Mouse (Mus musculus): ENCODE measurements around the gene Ube2e3. TPM values are rescaled to one million over a fixed set of nuclear protein-coding genes. Genes with fewer than 3 reads are reported as not detected.

The Ube2e3 gene
- polyA plus RNA-seq, 1 experiment from 2014 or later = 111 TPM

DNA sequence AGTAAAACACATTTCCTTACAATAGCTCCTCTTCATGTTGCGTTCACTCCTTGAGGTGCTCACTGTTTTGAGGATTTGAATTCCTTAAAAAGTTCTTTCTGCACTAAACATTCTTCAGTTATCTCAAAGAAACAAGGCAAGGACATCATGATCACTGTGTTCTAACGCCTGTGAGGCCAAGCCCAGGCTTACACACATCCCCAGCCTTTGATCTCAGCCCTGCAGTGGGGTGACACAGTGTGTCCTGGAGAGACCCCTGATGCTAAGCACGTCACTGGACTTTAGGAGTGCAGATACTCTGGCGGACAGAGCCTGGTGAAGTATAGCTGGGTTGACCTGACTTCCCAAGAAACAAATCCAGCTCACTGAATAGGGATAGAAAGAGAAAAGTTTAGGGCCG, 3.1 kb upstream of the Ube2e3 start:
- Histone ChIP-seq H3K4me2 (no peak overlapping the region), H3K4me1 (replicated peaks) (peaks cover 5% of the 10 kb centered on the region; the same call in 1 of the 2 replicates), H3K9ac (no peak overlapping the region), H3K27me3 (no peaks in the 10 kb centered on the region), H3K9me3 (replicated peaks) (no peaks in the 10 kb centered on the region), H3K4me3 (no peak overlapping the region), H3K36me3 (no peaks in the 10 kb centered on the region), H3K27ac (no peak overlapping the region)
- ATAC-seq (replicated peaks; ENCODE audit: insufficient number of reproducible peaks, insufficient read depth, low FRiP score, low read depth) = no peak
- 57% methylated on average over 5 of the region's 5 CpGs for WGBS

DNA sequence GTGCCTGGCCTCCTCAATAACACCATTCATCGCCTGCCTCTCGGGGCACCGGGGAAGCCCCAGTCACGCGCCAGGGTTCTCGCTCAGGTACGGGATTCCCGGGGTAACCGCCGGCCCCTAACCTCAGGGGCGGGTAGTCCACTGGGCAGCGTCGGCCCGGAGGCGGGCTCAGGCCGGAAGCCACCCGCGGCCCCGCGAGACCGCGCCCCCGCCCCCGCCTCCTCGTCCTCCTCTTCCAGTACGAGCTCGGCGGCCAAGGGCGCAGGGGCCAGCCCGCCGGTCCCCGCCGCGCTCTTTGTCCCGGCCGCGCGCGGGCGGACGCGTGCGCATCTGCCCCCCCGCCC, 559 bp downstream of the Ube2e3 start:
- H3K4me1 ChIP-seq (replicated peaks) = peaks cover 23% of the 10 kb centered on the region
- no peaks in the 10 kb centered on the region for H3K9me3 ChIP-seq (replicated peaks)
- peak overlapping the region; percentile 87 for H3K4me3 ChIP-seq
- peak overlapping the region; percentile 98 for H3K9ac ChIP-seq
- peak overlapping the region; percentile 98 for H3K27ac ChIP-seq
- peak; percentile 85 for ATAC-seq (replicated peaks; ENCODE audit: insufficient number of reproducible peaks, insufficient read depth, low FRiP score, low read depth)
- H3K36me3 ChIP-seq = no peaks in the 10 kb centered on the region
- 0% methylated on average over 32 of the region's 44 CpGs for WGBS
- peak overlapping the region; percentile 78 for H3K4me2 ChIP-seq
- H3K27me3 ChIP-seq = no peaks in the 10 kb centered on the region

DNA sequence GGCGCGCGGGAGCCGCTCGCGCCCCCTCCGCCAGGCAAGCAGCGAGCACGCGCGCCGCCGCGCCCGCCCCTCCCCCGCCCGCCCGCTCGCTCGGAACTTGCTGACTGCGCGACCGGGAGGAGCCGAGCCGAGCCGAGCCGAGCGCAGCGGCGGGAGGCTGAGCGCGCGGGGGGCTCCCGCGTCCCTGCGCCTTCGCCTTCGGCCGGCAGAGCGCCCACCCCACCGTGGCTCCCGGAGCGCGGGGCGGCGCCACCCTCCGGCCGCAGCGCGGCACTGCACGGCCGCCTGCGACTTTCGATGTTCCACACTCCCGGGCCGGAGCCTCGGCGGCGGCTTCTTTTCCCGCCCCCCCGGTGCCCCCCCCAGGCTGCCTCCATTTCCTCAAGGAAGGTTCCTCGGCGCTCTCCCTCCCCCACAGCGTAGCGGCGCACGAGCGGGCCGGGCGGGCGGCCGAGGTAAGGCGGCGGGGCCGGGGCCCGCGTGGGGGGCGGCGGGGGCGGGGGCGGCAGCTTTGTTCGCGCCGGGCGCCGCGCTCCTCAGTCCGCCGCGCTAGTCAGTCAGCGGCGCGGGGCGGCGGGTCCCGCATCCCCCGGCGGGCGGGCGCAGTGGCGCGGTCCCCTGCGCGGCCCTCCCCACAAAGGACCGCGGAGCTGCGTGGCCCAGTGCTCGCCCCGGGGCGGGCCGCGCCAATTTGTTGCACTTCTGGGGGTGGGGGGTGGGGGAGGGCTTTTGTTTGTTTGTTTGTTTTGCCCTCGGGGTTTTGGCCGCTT, 1.2 kb downstream of the Ube2e3 start:
- under 1% methylated on average over 62 of the region's 114 CpGs for WGBS
- H3K27me3 ChIP-seq = no peaks in the 10 kb centered on the region
- H3K36me3 ChIP-seq = no peaks in the 10 kb centered on the region
- H3K4me1 ChIP-seq (replicated peaks) = peaks cover 26% of the 10 kb centered on the region
- H3K4me3 ChIP-seq = peak overlapping the region; percentile 87
- peak overlapping the region; percentile 78 for H3K4me2 ChIP-seq
- peak overlapping the region; percentile 98 for H3K9ac ChIP-seq
- H3K9me3 ChIP-seq (replicated peaks) = no peaks in the 10 kb centered on the region
- peak overlapping the region; percentile 98 for H3K27ac ChIP-seq
- peak; percentile 93 for ATAC-seq (replicated peaks; ENCODE audit: insufficient number of reproducible peaks, insufficient read depth, low FRiP score, low read depth)

DNA sequence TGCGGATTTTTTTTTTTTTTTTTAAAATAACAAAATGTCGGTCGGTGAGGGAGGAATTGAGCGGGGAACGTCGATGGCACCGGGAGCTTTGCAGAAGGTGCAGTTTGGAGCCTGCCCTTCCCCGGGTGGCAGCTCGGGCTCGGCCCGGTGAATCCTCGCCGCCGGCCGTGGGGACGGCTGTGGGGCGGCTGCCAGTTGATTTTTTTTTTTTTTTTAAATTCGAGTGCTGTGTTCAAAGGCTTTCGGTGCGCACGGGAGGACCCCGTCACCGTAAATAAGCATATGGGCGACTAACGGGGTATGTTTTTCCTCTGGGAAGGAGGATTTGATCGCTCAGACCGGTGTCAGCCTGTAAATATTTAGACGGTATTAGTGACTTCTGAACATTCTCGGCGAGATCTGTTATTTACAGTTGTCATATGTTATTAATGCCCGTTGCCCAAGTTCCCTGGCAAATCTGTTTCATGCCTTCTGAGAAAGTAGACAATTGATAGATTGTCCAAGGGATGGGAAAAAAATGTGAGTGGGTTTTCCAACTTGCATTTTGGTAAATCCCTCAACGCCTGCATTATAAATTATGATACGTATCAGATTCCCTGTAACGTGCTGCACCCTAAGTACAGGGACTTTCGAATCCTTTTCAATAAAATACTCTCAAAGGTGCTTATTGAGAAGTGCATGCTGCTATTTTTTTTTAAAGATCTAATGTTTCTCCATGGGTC, 2.0 kb downstream of the Ube2e3 start:
- Histone ChIP-seq H3K4me2 (peak overlapping the region; percentile 78), H3K27ac (peak overlapping the region; percentile 98), H3K9me3 (replicated peaks) (no peaks in the 10 kb centered on the region), H3K27me3 (no peaks in the 10 kb centered on the region), H3K4me3 (peak overlapping the region; percentile 87), H3K9ac (peak overlapping the region; percentile 98), H3K36me3 (no peaks in the 10 kb centered on the region), H3K4me1 (replicated peaks) (peaks cover 30% of the 10 kb centered on the region)
- no peak for ATAC-seq (replicated peaks; ENCODE audit: insufficient number of reproducible peaks, insufficient read depth, low FRiP score, low read depth)
- 2% methylated on average over 34 of the region's 35 CpGs for WGBS

DNA sequence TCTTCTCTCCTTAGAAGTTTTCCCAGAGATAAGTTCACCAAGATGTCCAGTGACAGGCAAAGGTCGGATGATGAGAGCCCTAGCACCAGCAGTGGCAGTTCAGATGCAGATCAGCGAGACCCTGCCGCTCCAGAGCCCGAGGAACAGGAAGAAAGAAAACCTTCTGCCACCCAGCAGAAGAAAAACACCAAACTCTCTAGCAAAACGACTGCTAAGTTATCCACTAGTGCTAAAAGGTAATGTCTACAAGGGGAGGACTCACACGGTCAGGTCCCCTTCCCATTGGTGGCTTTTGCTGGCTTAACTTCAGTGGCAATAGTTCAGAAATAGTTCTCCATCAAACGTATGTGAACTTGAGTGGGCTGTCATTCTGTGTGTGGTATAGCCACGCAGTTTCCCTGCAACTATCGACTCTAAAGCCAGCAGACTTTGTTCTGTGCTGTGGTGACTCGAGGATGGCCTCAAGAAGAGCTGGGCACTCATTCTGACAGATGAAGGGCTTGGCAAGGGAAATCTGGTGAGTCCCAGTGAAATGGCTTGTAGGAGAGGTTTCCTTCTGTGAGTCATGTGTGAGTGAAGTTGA, 2.6 kb downstream of the Ube2e3 start:
- ATAC-seq (replicated peaks; ENCODE audit: insufficient number of reproducible peaks, insufficient read depth, low FRiP score, low read depth) = no peak
- 4% methylated on average over 10 of the region's 10 CpGs for WGBS

DNA sequence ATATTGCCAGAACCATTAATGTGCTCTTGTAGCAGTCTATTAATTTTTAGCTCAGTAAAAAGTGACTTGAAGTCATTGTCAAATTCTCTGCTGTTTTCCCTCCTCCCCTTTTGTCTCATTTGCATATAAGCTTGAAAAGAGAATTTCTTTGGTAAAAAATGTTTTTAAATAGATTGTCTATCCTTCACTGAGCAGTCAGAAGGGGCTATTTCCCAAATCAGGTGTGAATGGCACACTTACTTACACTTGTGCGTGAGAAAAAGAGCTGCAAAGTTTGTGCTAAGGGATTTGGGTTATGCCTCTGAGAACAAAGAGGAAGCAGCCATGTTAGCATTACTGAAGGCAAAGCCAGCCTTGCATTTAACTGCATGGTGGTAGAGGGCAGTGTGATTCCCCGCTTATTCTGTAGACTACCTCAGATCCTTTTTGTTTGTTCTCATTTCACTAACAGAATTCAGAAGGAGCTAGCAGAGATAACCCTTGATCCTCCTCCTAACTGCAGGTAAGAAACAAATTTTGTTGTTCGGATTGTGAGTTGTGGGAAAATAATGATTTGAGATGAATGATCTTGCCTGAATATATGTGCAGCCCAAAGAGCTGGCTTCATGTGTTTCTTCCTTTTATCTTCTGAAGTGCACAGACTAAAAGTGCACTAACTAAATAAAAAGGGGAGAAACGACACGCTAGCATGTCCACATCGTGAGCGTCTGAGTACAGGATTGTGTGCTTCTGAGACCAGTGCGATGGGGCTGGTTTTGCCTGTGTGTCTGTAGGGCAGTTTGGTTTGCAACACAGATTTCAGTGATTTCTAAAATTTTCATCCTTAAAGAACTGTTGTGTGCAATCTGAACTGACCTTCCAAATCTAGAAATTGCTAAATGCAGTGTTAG, 4.3 kb downstream of the Ube2e3 start:
- Histone ChIP-seq H3K4me1 (replicated peaks) (peaks cover 45% of the 10 kb centered on the region), H3K27me3 (no peaks in the 10 kb centered on the region), H3K27ac (peak overlapping the region; percentile 82), H3K9me3 (replicated peaks) (no peaks in the 10 kb centered on the region), H3K36me3 (no peaks in the 10 kb centered on the region), H3K4me3 (peak overlapping the region; percentile 87), H3K4me2 (peak overlapping the region; percentile 78), H3K9ac (peak overlapping the region; percentile 98)
- WGBS = 30% methylated on average over 8 of the region's 8 CpGs
- no peak for ATAC-seq (replicated peaks; ENCODE audit: insufficient number of reproducible peaks, insufficient read depth, low FRiP score, low read depth)

More for the DNA sequence above, 2.6 kb downstream of the Ube2e3 start:
- Histone ChIP-seq H3K4me1 (replicated peaks) (peaks cover 35% of the 10 kb centered on the region), H3K4me3 (peak overlapping the region; percentile 87), H3K36me3 (no peaks in the 10 kb centered on the region), H3K9ac (peak overlapping the region; percentile 98), H3K4me2 (peak overlapping the region; percentile 78), H3K27ac (peak overlapping the region; percentile 98), H3K9me3 (replicated peaks) (no peaks in the 10 kb centered on the region), H3K27me3 (no peaks in the 10 kb centered on the region)

DNA sequence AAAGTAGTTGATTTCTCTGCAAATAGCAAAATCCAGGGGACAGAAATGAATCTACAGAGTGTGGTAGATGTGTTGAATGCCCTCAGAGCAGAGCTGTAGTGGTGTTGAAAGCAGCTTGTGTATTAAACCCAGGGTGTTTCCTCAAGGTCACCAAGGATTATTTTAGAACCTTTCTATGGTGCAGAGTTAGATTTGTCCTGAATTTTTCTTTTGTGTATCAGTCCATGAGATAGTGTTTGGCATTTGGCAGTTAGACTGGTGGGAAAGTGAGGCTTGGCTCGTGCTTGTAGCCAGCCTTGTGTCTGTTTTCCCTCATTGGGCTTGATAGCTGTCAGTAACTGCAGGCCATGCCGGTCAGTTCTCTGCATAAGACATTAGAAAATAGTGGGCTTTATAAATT, 6.0 kb downstream of the Ube2e3 start:
- Histone ChIP-seq H3K4me3 (no peak overlapping the region), H3K4me1 (replicated peaks) (peaks cover 51% of the 10 kb centered on the region), H3K27ac (peak overlapping the region; percentile 76)

DNA sequence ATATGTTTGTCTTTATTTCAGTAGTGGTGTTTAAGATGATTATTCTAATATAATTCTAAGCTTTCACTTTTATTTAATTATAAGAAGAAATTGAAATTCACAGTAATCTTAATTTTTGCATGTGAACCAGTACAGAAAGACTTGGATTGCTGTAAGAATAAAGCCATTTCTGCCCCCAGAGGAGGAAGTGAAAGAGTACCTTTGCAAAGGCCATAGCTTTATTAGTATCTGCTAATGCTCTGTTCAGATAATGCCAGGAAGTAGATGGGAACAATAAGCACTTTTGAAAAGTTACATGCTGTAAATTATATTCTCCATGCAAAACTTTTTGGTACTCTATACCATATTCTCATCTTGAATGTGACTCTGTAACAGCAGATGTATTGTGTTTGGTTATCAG, 8.1 kb downstream of the Ube2e3 start:
- Histone ChIP-seq H3K9me3 (replicated peaks) (no peaks in the 10 kb centered on the region), H3K4me1 (replicated peaks) (peaks cover 43% of the 10 kb centered on the region), H3K27ac (no peak overlapping the region), H3K4me2 (no peak overlapping the region), H3K9ac (no peak overlapping the region), H3K36me3 (no peaks in the 10 kb centered on the region), H3K27me3 (no peaks in the 10 kb centered on the region), H3K4me3 (no peak overlapping the region)
- no peak for ATAC-seq (replicated peaks; ENCODE audit: insufficient number of reproducible peaks, insufficient read depth, low FRiP score, low read depth)

More for the DNA sequence above, 6.0 kb downstream of the Ube2e3 start:
- Histone ChIP-seq H3K9me3 (replicated peaks) (no peaks in the 10 kb centered on the region), H3K9ac (no peak overlapping the region), H3K36me3 (no peaks in the 10 kb centered on the region), H3K27me3 (no peaks in the 10 kb centered on the region), H3K4me2 (peak overlapping the region; percentile 35)
- WGBS = 15% methylated on average over 2 of the region's 2 CpGs
- peak; percentile 58 for ATAC-seq (replicated peaks; ENCODE audit: insufficient number of reproducible peaks, insufficient read depth, low FRiP score, low read depth)

DNA sequence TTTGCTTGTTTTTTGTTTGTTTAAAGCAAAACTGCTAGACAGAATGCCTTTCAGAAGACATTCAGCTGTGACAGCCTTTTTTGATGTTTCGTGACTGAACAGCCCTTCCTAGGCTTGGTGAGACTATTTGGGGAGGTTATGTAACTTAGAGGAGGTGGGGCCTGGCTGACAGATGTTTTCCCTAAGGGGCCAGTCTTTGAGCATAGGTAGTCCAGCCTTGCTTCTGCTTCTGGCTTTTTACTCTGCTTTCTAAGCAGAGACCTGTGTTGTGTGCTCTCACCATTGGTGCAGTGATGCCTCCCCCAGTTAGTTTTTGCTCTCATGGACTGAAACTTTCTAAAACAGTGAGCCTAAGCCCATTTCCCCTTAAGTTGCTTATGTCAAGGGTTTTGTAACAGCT, 14.1 kb downstream of the Ube2e3 start:
- H3K27me3 ChIP-seq = no peaks in the 10 kb centered on the region
- no peaks in the 10 kb centered on the region for H3K36me3 ChIP-seq
- H3K4me1 ChIP-seq (replicated peaks) = peaks cover 30% of the 10 kb centered on the region
- no peak overlapping the region for H3K4me2 ChIP-seq
- H3K9me3 ChIP-seq (replicated peaks) = no peaks in the 10 kb centered on the region
- WGBS = 77% methylated on average over 1 of the region's 1 CpGs
- no peak overlapping the region for H3K4me3 ChIP-seq
- no peak overlapping the region for H3K9ac ChIP-seq
- no peak overlapping the region for H3K27ac ChIP-seq
- ATAC-seq (replicated peaks; ENCODE audit: insufficient number of reproducible peaks, insufficient read depth, low FRiP score, low read depth) = no peak

DNA sequence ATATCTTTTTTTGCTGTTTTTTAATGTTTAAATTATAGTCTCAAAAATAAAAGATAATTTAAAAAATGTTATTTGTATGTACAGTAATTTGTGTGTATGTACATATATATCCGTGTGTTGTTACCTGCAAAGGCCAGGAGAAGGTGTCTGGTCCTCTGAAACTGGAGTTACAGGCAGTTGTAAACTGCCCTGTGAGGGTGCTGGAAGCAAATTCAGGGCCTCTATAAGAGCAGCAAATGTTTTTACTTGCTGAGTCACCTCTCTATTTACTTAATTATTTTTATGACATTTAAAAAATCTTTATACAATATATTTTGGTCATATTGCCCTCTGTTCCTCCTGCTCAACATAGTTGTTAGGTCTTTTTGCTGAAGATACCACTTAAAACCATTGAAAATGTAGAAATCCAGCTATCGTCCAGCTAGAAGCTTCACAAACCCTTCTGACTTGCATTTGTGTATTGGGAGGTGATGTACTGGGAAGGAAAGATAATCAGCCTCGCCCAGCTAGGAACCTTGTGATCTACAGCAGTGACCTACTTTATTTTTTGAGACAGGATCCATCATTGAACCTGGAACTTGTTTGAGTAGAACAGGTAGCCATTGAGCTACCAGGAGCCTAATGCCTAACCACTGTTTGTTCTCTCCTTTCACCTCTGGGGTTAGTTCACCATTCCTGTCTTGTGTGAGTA, 15.0 kb downstream of the Ube2e3 start:
- WGBS = 87% methylated on average over 3 of the region's 3 CpGs
- no peak for ATAC-seq (replicated peaks; ENCODE audit: insufficient number of reproducible peaks, insufficient read depth, low FRiP score, low read depth)
- H3K9ac ChIP-seq = no peak overlapping the region
- H3K27me3 ChIP-seq = no peaks in the 10 kb centered on the region
- peaks cover 25% of the 10 kb centered on the region for H3K4me1 ChIP-seq (replicated peaks)
- no peak overlapping the region for H3K27ac ChIP-seq
- H3K36me3 ChIP-seq = no peaks in the 10 kb centered on the region
- no peak overlapping the region for H3K4me3 ChIP-seq
- no peaks in the 10 kb centered on the region for H3K9me3 ChIP-seq (replicated peaks)
- no peak overlapping the region for H3K4me2 ChIP-seq
